Mouse (Mus musculus) hindbrain, postnatal 0 days (tissue): Measurements from ENCODE around the gene Olfr453. TPM values are rescaled to one million over a fixed set of nuclear protein-coding genes. Genes with fewer than 3 reads are reported as not detected.

Experiments used
- ATAC-seq: fragments of 200-750 bp; cut with Nextera tagmentation; 2 replicates; pipeline ENCODE4 v1.8.0; 2017; ENCODE audit warnings: mild to moderate bottlenecking, moderate TSS enrichment, moderate library complexity
- DNase-seq: peaks from one replicate; pipeline ENCODE4 v3.0.0-alpha.2; 2015; ENCODE audit warnings: low spot score
- H3K27ac ChIP-seq: fragments of 300-500 bp; sonication (generic); 2 replicates; pipeline ENCODE4 v1.5.1; 2014; ENCODE audit warnings: mild to moderate bottlenecking
- H3K27me3 ChIP-seq: fragments of 300-500 bp; sonication (generic); 2 replicates; pipeline ENCODE4 v1.6.1; 2014; ENCODE audit warnings: low read length, mixed read lengths; ENCODE audit not compliant: insufficient read depth
- H3K36me3 ChIP-seq: fragments of 300-500 bp; sonication (generic); 2 replicates; pipeline ENCODE4 v1.6.1; 2014; ENCODE audit warnings: low read length, mixed read lengths; ENCODE audit not compliant: insufficient read depth
- H3K4me1 ChIP-seq: fragments of 300-500 bp; sonication (generic); 2 replicates; pipeline ENCODE4 v1.6.1; 2014; ENCODE audit warnings: antibody characterized with exemption, low read length, mixed read lengths; ENCODE audit not compliant: insufficient read depth
- H3K4me2 ChIP-seq: fragments of 300-500 bp; sonication (generic); 2 replicates; pipeline ENCODE4 v1.6.1; 2014; ENCODE audit warnings: low read depth, mild to moderate bottlenecking, low read length, moderate library complexity, mixed read lengths
- H3K4me3 ChIP-seq: fragments of 300-500 bp; sonication (generic); 2 replicates; pipeline ENCODE4 v1.5.1; 2014; ENCODE audit warnings: low read length
- H3K9ac ChIP-seq: fragments of 300-500 bp; sonication (generic); replicated peaks from 2 replicates; pipeline ENCODE4 v1.6.1; 2014; ENCODE audit warnings: mild to moderate bottlenecking, low read length, moderate library complexity, mixed read lengths
- H3K9me3 ChIP-seq: fragments of 300-500 bp; sonication (generic); 2 replicates; pipeline ENCODE4 v1.6.1; 2016; ENCODE audit warnings: low read length, mixed read lengths
- CTCF ChIP-seq: IDR thresholded peaks from 2 replicates; pipeline ENCODE4 v1.5.1; 2016; ENCODE audit warnings: antibody characterized with exemption, control low read depth, low read depth
- WGBS: fragments of 180-500 bp; shearing (Covaris S2); extraction: QIAGEN DNeasy Blood & Tissue Kit; methylation state at CpG from one replicate; pipeline ENCODE4 v1.1.7; 2014; 5-methylcytosine and 5-hydroxymethylcytosine counted together
- polyA plus RNA-seq: library from polyadenylated mRNA; unstranded; fragments of >200 nt; fragmentation: Nextera tagmentation; extraction: Ambion mirVana; gene quantifications from 2 replicates; pipeline ENCODE4 v1.2.1, GENCODE M21; 2015
- total RNA-seq: library from RNA; depleted of rRNA; stranded (reverse); fragments of >200 nt; gene quantifications from 2 replicates; pipeline ENCODE4 v1.2.3, GENCODE M21; 2014

Gene Olfr453
- total and polyA plus RNA-seq, 2 experiments from 2014 or later, result not detected

DNA sequence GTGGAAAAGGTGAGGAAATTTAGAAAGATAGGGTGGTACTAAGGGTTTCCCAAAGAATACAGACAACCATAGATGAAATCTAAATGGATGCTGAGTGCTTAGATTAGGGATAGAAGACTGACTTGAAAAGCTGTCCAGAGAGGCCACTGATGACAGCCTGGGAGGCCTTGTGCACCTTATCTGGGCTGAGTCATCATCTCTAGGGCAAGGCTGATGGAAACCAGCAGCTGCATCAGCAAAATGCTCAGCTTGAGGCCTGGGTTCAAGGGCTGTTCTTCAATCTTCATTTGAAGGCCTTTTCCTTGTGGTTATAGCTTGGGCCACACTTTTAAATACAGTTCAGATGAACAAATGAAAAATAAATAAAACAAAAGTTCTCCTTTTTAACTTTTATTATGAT, 21.2 kb upstream of the Olfr453 start:
- H3K4me1 ChIP-seq, result no peaks in the 10 kb centered on the region
- TF ChIP-seq CTCF, result no peak
- ATAC-seq (no peak), DNase-seq (no peak)
- no peaks in the 10 kb centered on the region for H3K27me3 ChIP-seq
- no peak overlapping the region for H3K27ac ChIP-seq
- H3K4me2 ChIP-seq, result no peak overlapping the region
- no peaks in the 10 kb centered on the region for H3K36me3 ChIP-seq
- H3K4me3 ChIP-seq, result no peak overlapping the region
- no peaks in the 10 kb centered on the region for H3K9me3 ChIP-seq
- no peak overlapping the region for H3K9ac ChIP-seq

DNA sequence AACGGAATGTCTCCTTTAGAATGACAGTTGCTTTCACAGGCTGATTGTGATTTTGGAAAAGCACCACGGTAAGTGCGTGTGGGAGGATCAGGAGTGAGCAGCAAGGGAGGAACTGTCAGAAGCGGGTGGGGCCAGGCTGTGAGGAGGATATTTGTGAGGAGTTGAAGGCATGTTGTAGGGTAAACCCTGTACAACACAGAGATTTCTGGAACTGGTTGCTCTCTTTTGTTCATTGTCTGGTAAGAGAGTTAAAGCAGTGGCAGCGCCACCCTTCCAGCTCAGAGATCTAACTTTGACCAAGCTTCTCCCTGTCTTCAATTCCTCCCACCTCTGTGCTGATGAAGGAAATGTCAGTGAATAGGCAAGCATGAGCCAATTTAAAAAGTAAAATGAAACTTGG, 3.1 kb downstream of the Olfr453 start:
- Histone ChIP-seq H3K36me3 (no peaks in the 10 kb centered on the region), H3K9ac (no peak overlapping the region), H3K27me3 (no peaks in the 10 kb centered on the region), H3K4me3 (no peak overlapping the region), H3K4me1 (no peaks in the 10 kb centered on the region), H3K4me2 (no peak overlapping the region), H3K9me3 (no peaks in the 10 kb centered on the region), H3K27ac (no peak overlapping the region)
- ATAC-seq (no peak), DNase-seq (no peak)
- 80% methylated on average over 5 of the region's 5 CpGs for WGBS
- TF ChIP-seq CTCF, result no peak

DNA sequence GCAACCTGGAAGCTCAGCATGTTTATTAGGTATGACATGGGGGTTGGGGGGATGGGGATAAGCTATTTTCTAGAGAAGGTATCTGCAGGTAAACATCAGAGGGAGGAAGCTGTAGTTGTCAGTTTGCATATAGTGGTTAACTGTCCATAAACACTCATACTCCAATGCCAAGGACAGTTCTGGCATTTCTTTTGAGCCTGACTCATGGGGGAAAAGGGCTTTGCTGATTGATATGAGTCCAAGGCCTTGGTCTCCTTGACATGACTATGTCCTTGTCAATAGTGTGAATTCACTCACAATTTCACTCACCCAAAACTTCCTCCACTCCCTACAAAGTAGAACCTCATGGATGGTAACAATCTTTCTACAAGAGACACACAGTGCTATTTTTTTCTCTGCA, 8.7 kb downstream of the Olfr453 start:
- Histone ChIP-seq H3K9ac (no peak overlapping the region), H3K9me3 (no peaks in the 10 kb centered on the region), H3K27me3 (no peaks in the 10 kb centered on the region), H3K4me3 (no peak overlapping the region), H3K27ac (no peak overlapping the region), H3K36me3 (no peaks in the 10 kb centered on the region), H3K4me1 (no peaks in the 10 kb centered on the region), H3K4me2 (no peak overlapping the region)
- TF ChIP-seq CTCF, result no peak
- no peak for ATAC-seq
- no peak for DNase-seq

DNA sequence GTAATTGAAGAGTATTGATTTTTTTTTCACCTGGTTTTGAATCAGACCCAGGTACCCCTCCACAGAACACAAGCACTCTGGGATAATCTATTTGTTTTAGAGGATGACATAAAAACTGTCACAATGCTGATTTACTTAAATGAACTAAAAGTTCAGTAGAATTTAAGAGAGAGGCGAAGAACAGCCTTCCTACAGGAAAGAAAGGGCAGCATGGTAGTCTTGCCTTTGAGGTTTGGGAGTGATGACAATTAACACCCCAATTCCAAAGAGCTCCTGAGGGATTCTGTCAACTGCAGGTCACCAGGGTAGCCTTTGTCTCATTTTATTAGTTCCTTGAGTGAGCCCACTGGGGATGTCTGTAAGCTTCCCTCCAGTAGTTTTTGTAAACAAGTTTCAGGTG, 16.9 kb downstream of the Olfr453 start, which contains the start of gene Olfr38:
Gene Olfr38 (plus strand): TSS at position 301 of the 400 bp plus-strand sequence.
- WGBS, result 77% methylated on average over 1 of the region's 1 CpGs
- no peak within 1 kb of the TSS for H3K4me2 ChIP-seq
- no peaks in the 10 kb centered on the region for H3K36me3 ChIP-seq
- no peak within 1 kb of the TSS for H3K27ac ChIP-seq
- no peak within 1 kb of the TSS for H3K9ac ChIP-seq
- H3K27me3 ChIP-seq, result no peaks in the 10 kb centered on the region
- TF ChIP-seq CTCF, result no peak
- ATAC-seq (no peak), DNase-seq (no peak)
- no peaks in the 10 kb centered on the region for H3K4me1 ChIP-seq
- no peak within 1 kb of the TSS for H3K4me3 ChIP-seq
- H3K9me3 ChIP-seq, result no peaks in the 10 kb centered on the region

DNA sequence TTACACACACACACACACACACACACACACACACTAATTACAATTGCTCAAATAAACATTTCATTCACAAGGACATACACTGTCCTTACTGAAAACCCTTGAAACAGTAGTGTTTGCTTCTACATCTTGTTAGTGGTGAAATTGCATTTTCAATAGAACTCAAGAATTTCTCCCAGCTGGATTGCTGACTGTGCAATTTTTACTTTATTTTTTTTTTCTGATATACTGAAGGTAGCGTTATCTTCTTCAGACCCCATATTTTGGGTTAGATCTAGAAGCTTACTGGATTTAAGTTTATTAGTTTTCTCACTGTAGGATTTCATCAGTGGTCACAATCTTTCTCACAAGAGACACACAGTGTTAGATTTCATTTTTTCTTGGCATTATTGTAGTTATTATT, 37.9 kb downstream of the Olfr453 start:
- Histone ChIP-seq H3K4me2 (no peak overlapping the region), H3K4me1 (no peaks in the 10 kb centered on the region), H3K27me3 (no peaks in the 10 kb centered on the region), H3K9me3 (no peaks in the 10 kb centered on the region), H3K36me3 (no peaks in the 10 kb centered on the region), H3K4me3 (no peak overlapping the region), H3K27ac (no peak overlapping the region), H3K9ac (no peak overlapping the region)
- ATAC-seq, result no peak
- WGBS, result 97% methylated on average over 1 of the region's 1 CpGs
- no peak for TF ChIP-seq CTCF
- DNase-seq, result no peak

DNA sequence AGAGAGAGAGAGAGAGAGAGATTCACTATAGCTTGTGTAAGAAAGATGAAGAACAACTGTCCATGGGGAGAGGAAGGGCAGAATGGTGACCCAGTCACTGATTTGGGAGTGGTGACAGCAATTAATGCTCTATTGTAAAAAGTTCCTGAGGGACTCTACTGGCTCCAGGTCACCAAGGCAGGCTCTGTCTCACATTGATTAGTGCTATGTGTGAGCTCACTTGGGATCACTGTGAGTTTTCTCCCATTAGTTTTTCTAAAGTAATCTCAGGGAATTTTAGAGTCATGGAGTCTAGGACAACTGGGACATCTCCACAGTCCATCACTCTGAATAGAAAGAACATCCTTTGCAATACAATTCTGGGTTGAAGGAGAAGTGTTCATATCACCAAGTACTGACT, 45.6 kb downstream of the Olfr453 start, which contains the start of gene Olfr452:
Gene Olfr452 (plus strand): TSS at position 301 of the 400 bp plus-strand sequence.
- H3K4me2 ChIP-seq, result no peak within 1 kb of the TSS
- DNase-seq, result no peak
- no peaks in the 10 kb centered on the region for H3K4me1 ChIP-seq
- H3K9ac ChIP-seq, result no peak within 1 kb of the TSS
- H3K27me3 ChIP-seq, result no peaks in the 10 kb centered on the region
- H3K9me3 ChIP-seq, result no peaks in the 10 kb centered on the region
- TF ChIP-seq CTCF, result no peak
- H3K4me3 ChIP-seq, result no peak within 1 kb of the TSS
- ATAC-seq, result no peak
- no peak within 1 kb of the TSS for H3K27ac ChIP-seq
- H3K36me3 ChIP-seq, result no peaks in the 10 kb centered on the region

DNA sequence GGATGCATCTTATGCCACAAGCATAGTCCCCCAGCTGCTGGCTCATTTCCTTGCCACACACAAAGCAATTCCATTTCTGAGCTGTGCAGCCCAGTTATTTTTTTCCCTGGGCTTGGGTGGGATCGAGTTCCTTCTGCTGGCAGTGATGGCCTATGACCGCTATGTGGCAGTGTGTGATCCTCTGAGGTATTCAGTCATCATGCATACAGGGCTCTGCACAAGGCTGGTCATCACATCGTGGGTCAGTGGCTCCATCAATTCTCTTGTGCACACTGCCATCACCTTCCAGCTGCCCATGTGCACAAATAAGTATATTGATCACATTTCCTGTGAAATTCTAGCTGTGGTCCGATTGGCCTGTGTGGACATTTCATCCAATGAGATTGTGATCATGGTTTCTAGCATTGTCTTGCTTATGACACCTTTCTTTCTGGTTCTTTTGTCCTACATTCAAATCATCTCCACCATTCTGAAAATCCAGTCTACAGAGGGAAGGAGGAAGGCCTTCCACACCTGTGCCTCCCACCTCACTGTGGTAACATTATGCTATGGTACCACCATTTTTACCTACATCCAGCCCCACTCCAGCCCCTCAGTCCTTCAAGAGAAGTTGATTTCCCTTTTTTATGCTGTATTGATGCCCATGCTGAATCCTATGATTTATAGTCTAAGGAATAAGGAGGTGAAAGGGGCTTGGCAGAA, 51.2 kb downstream of the Olfr453 start:
- H3K4me2 ChIP-seq, result no peak overlapping the region
- no peaks in the 10 kb centered on the region for H3K4me1 ChIP-seq
- no peak overlapping the region for H3K27ac ChIP-seq
- DNase-seq (no peak), ATAC-seq (peak; percentile 75)
- H3K9ac ChIP-seq, result no peak overlapping the region
- 39% methylated on average over 4 of the region's 4 CpGs for WGBS
- no peaks in the 10 kb centered on the region for H3K36me3 ChIP-seq
- H3K4me3 ChIP-seq, result no peak overlapping the region
- no peaks in the 10 kb centered on the region for H3K9me3 ChIP-seq
- peak; percentile 25; the same call in 1 of the 2 replicates for TF ChIP-seq CTCF
- no peaks in the 10 kb centered on the region for H3K27me3 ChIP-seq
